Mouse (Mus musculus) heart, embryonic 12.5 days (tissue): Measurements from ENCODE around the gene Nrg3. TPM values are rescaled to one million over a fixed set of nuclear protein-coding genes. Genes with fewer than 3 reads are reported as not detected.

ENCODE experiments used
- ATAC-seq: fragments of 200-750 bp; cut with Nextera tagmentation; 2 replicates; pipeline ENCODE4 v1.8.0; 2017; ENCODE audit warnings: moderate TSS enrichment, moderate library complexity; ENCODE audit not compliant: insufficient number of reproducible peaks, low FRiP score
- H3K27ac ChIP-seq: fragments of 300-500 bp; sonication (generic); 2 replicates; pipeline ENCODE4 v1.5.1; 2016; ENCODE audit warnings: mild to moderate bottlenecking, moderate library complexity; ENCODE audit not compliant: poor library complexity, severe bottlenecking
- H3K27me3 ChIP-seq: fragments of 300-500 bp; sonication (generic); replicated peaks from 2 replicates; pipeline ENCODE4 v1.6.1; 2016; ENCODE audit warnings: mild to moderate bottlenecking, moderate library complexity
- H3K36me3 ChIP-seq: fragments of 300-500 bp; sonication (generic); 2 replicates; pipeline ENCODE4 v1.6.1; 2016; ENCODE audit warnings: mild to moderate bottlenecking, moderate library complexity
- H3K4me1 ChIP-seq: fragments of 300-500 bp; sonication (generic); replicated peaks from 2 replicates; pipeline ENCODE4 v1.6.1; 2016; ENCODE audit warnings: mild to moderate bottlenecking
- H3K4me2 ChIP-seq: fragments of 300-500 bp; sonication (generic); 2 replicates; pipeline ENCODE4 v1.6.1; 2016; ENCODE audit warnings: mild to moderate bottlenecking, moderate library complexity
- H3K4me3 ChIP-seq: fragments of 300-500 bp; sonication (generic); 2 replicates; pipeline ENCODE4 v1.5.1; 2016; ENCODE audit warnings: mild to moderate bottlenecking
- H3K9ac ChIP-seq: fragments of 300-500 bp; sonication (generic); 2 replicates; pipeline ENCODE4 v1.6.1; 2016; ENCODE audit warnings: mild to moderate bottlenecking, moderate library complexity
- H3K9me3 ChIP-seq: fragments of 300-500 bp; sonication (generic); replicated peaks from 2 replicates; pipeline ENCODE4 v1.6.1; 2016; ENCODE audit warnings: mild to moderate bottlenecking, moderate library complexity
- WGBS: fragments of 180-500 bp; shearing (Covaris S2); methylation state at CpG from one replicate; pipeline ENCODE4 v1.1.7; 2016; 5-methylcytosine and 5-hydroxymethylcytosine counted together
- polyA plus RNA-seq: library from polyadenylated mRNA; unstranded; fragments of >200 nt; fragmentation: Nextera tagmentation; extraction: Ambion mirVana; gene quantifications from 2 replicates; pipeline ENCODE4 v1.2.1, GENCODE M21; 2016

Gene Nrg3
- polyA plus RNA-seq, 1 experiment from 2014 or later: not detected

DNA sequence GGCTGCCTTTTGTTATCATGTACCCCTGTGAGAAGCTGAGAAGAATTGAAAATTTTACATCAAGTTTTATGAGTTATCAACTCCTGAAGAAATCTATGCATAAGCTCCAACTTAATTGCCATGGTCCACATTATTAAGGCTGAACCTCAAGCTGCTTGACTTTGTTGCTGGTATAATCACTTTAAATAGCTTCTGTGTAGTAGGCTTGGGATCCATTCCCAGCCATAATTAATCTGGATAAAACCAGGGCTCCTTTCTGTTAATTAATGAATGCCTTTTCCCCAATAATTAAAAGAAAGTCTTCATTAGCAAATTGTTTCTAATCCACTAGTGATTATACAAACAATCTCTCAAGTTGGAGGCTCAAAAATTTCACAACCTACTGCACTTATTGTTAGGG, 742.4 kb downstream of the Nrg3 start:
- Histone ChIP-seq H3K27ac (no peak overlapping the region), H3K4me1 (no peaks in the 10 kb centered on the region), H3K4me2 (no peak overlapping the region), H3K27me3 (no peaks in the 10 kb centered on the region), H3K9me3 (no peaks in the 10 kb centered on the region), H3K4me3 (no peak overlapping the region), H3K36me3 (no peaks in the 10 kb centered on the region), H3K9ac (no peak overlapping the region)
- no peak for ATAC-seq

GRCm38 (mm10) chr14:38703894-38704293, 769.0 kb downstream of the Nrg3 start:
- Histone ChIP-seq H3K4me2 (no peak overlapping the region), H3K27ac (no peak overlapping the region), H3K9me3 (no peaks in the 10 kb centered on the region), H3K4me3 (no peak overlapping the region), H3K27me3 (no peaks in the 10 kb centered on the region), H3K36me3 (no peaks in the 10 kb centered on the region), H3K4me1 (no peaks in the 10 kb centered on the region), H3K9ac (no peak overlapping the region)
- whole genome bisulfite sequencing: 64% methylated on average over 4 of the region's 4 CpGs
- ATAC-seq: no peak

DNA sequence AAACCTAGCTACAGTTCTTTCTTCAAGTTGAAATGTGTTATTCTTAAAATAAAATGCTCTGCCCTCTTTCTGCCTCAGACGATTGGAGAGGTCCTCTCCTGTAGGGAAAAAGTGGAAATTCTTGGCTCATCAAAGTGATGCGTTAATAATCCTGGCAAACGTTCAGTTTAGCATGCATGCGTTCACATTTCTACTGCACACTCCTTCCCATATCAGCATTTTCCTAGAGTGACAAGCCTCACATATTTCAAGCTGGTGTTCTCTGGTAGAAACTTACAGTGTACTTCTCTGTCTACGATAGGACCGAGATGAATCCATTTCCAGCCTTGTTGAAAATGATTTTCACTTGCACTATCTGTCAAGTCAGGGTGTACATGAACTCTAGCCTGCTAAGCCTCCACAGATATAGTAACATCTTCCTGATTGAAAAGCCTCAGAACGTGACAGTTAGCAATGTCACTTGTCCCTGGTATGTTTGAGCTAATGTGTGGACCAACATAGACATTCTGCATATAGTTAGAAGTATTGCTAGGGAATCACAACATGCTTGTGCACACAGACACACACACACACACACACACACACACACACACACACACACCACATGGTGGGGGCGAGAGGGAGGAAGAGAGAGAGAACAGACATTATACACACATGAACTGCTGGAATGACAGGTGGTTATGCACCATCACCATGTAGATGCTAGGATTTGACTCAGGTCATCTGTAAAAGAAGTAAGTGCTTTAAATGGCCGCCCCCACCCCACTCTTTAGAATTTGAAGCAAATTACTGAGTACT, 770.1 kb downstream of the Nrg3 start:
- ATAC-seq: no peak
- Histone ChIP-seq H3K27ac (no peak overlapping the region), H3K4me1 (no peaks in the 10 kb centered on the region), H3K4me3 (no peak overlapping the region), H3K9me3 (no peaks in the 10 kb centered on the region), H3K9ac (no peak overlapping the region), H3K4me2 (no peak overlapping the region), H3K36me3 (no peaks in the 10 kb centered on the region), H3K27me3 (no peaks in the 10 kb centered on the region)
- 60% methylated on average over 9 of the region's 9 CpGs for WGBS

DNA sequence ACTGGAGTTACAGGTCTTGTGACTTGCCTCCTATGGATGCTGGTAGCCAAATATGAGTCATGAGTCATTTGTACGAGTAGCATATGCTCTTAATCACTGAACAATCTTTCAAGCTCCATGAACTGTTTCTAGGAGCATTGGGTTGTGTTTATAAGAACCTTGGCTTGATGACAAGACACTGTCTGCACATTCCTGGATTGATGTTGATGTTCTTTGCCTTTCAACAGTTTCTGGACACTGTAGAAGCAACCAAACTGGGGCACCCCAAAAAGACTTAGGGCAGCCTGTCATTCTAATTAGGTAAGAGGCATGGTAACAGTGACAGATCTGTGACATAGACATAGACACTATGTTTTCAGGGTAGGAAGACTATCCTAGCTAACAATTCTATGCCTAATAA, 771.5 kb downstream of the Nrg3 start:
- WGBS: 29% methylated on average over 1 of the region's 1 CpGs
- ATAC-seq: no peak
- Histone ChIP-seq H3K4me3 (no peak overlapping the region), H3K27me3 (no peaks in the 10 kb centered on the region), H3K9me3 (no peaks in the 10 kb centered on the region), H3K36me3 (no peaks in the 10 kb centered on the region), H3K27ac (no peak overlapping the region), H3K4me2 (no peak overlapping the region), H3K4me1 (no peaks in the 10 kb centered on the region), H3K9ac (no peak overlapping the region)

- no peaks in the 10 kb centered on the region for H3K4me1 ChIP-seq
- H3K4me3 ChIP-seq: no peak overlapping the region
- no peak overlapping the region for H3K27ac ChIP-seq
- H3K36me3 ChIP-seq: no peaks in the 10 kb centered on the region
- no peaks in the 10 kb centered on the region for H3K27me3 ChIP-seq
- no peak overlapping the region for H3K4me2 ChIP-seq
- no peak for ATAC-seq
- H3K9me3 ChIP-seq: no peaks in the 10 kb centered on the region
- 83% methylated on average over 3 of the region's 3 CpGs for WGBS
- H3K9ac ChIP-seq: no peak overlapping the region
Measured at GRCm38 (mm10) chr14:38700972-38701371, 771.9 kb downstream of the Nrg3 start.

GRCm38 (mm10) chr14:38659973-38660372, 812.9 kb downstream of the Nrg3 start:
- Histone ChIP-seq H3K36me3 (no peaks in the 10 kb centered on the region), H3K4me3 (no peak overlapping the region), H3K27ac (no peak overlapping the region), H3K27me3 (no peaks in the 10 kb centered on the region), H3K4me1 (no peaks in the 10 kb centered on the region), H3K9me3 (no peaks in the 10 kb centered on the region), H3K9ac (no peak overlapping the region), H3K4me2 (no peak overlapping the region)
- no peak for ATAC-seq
- WGBS: 43% methylated on average over 1 of the region's 1 CpGs

- WGBS: 72% methylated on average over 3 of the region's 3 CpGs
- no peak for ATAC-seq
Measured at GRCm38 (mm10) chr14:38637070-38637469, 835.8 kb downstream of the Nrg3 start.

DNA sequence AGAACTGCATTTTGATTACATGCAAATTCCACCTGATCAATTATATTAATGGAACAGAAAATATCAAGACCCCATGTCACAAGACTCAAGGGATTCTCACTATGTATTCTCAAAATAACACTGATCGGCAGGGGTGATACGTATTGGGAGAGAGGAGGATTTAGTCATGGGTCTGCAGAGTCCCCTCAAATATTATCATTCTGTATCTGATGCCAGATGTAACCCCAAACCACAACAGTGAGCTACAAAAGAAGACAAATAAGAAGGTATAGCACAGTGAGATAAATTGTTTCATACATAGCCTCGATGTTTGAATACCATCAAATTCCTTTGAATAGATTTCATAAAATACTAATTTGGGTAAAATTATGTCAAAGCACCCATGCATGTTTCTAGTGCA, 842.8 kb downstream of the Nrg3 start:
- Histone ChIP-seq H3K4me2 (no peak overlapping the region), H3K4me3 (no peak overlapping the region), H3K27me3 (no peaks in the 10 kb centered on the region), H3K9me3 (no peaks in the 10 kb centered on the region), H3K4me1 (no peaks in the 10 kb centered on the region), H3K9ac (no peak overlapping the region), H3K27ac (no peak overlapping the region), H3K36me3 (no peaks in the 10 kb centered on the region)
- no peak for ATAC-seq
- 85% methylated on average over 3 of the region's 3 CpGs for WGBS

More at GRCm38 (mm10) chr14:38637070-38637469, 835.8 kb downstream of the Nrg3 start:
- no peaks in the 10 kb centered on the region for H3K27me3 ChIP-seq
- no peak overlapping the region for H3K4me2 ChIP-seq
- H3K4me3 ChIP-seq: no peak overlapping the region
- H3K27ac ChIP-seq: no peak overlapping the region
- no peak overlapping the region for H3K9ac ChIP-seq
- no peaks in the 10 kb centered on the region for H3K36me3 ChIP-seq
- no peaks in the 10 kb centered on the region for H3K9me3 ChIP-seq
- H3K4me1 ChIP-seq: no peaks in the 10 kb centered on the region

DNA sequence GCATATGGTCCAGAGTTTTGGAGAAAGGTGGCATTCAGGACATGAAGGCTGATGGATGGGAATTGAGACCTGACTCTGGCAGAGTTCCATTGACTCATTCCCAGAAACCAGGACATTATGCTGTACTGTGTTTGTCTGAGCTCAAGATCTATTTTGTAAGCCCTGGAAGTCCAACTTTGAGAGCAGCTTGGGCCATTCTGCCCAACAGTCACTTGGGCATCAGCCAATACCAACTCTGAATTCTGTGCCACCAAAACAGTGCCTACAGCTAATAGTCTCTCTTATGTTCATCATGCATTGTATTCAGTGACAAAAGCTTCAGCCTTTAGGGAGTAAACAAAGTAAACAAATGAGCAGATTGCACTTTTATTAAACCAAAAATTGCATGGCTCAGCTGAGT, 843.2 kb downstream of the Nrg3 start:
- Histone ChIP-seq H3K4me3 (no peak overlapping the region), H3K27me3 (no peaks in the 10 kb centered on the region), H3K27ac (no peak overlapping the region), H3K36me3 (no peaks in the 10 kb centered on the region), H3K4me2 (no peak overlapping the region), H3K9ac (no peak overlapping the region), H3K4me1 (no peaks in the 10 kb centered on the region), H3K9me3 (no peaks in the 10 kb centered on the region)
- ATAC-seq: no peak

- Histone ChIP-seq H3K27ac (no peak overlapping the region), H3K9ac (no peak overlapping the region), H3K36me3 (no peaks in the 10 kb centered on the region), H3K9me3 (no peaks in the 10 kb centered on the region), H3K4me2 (no peak overlapping the region), H3K4me1 (no peaks in the 10 kb centered on the region), H3K27me3 (no peaks in the 10 kb centered on the region), H3K4me3 (no peak overlapping the region)
- 65% methylated on average over 2 of the region's 2 CpGs for WGBS
- no peak for ATAC-seq
Measured at GRCm38 (mm10) chr14:38628862-38629619, 843.8 kb downstream of the Nrg3 start.

DNA sequence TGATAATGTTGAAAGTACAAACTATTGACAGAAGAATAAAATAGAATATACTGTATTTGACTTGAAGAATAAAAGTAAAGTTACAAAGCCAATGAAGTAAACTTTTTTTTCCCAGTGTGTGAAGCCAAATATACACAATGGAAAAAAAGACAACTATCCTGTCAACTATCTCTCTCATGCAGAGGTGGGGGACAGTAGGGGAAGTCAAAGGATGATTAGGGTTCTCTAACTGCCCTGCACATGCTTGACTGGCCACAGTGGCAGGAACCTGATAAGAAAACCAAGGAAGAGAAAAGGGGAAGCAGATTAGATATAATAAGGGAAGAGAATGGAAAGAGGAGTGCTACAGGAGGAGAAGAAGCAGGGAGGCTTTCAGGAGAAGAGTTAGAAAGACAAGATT, 855.9 kb downstream of the Nrg3 start:
- Histone ChIP-seq H3K9ac (no peak overlapping the region), H3K9me3 (no peaks in the 10 kb centered on the region), H3K4me2 (no peak overlapping the region), H3K36me3 (no peaks in the 10 kb centered on the region), H3K27ac (no peak overlapping the region), H3K27me3 (no peaks in the 10 kb centered on the region), H3K4me3 (no peak overlapping the region), H3K4me1 (no peaks in the 10 kb centered on the region)
- ATAC-seq: no peak

DNA sequence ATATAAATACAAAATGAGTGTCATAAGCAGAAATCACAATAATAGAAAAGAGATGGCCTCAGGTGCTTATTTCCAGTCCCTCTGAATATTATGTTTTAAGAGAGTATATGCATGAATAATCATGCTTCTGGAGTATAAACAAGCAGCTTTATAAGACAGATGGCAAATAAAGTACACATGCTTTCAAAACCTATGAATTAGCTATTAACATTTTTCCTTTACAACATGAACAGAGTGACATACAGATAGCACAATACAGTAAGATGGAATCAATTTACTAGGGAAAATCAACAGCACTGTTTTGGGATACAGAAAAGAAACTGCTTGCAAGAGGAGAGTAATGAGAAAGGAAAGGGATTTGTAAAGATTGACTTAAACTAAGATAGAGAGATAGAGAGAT, 875.2 kb downstream of the Nrg3 start:
- Histone ChIP-seq H3K4me3 (no peak overlapping the region), H3K4me2 (no peak overlapping the region), H3K27me3 (no peaks in the 10 kb centered on the region), H3K9me3 (no peaks in the 10 kb centered on the region), H3K27ac (no peak overlapping the region), H3K4me1 (no peaks in the 10 kb centered on the region), H3K9ac (no peak overlapping the region), H3K36me3 (no peaks in the 10 kb centered on the region)
- no peak for ATAC-seq
